Mouse (Mus musculus) lung, postnatal 10 days (tissue): ENCODE data around the gene N4bp2l1.
A peak's percentile ranks its signal among the peaks of the same experiment; 100 is the strongest.
"Not testable (repeated sequence)": the region's sequence is repeated elsewhere in the genome, so short reads cannot be mapped to it uniquely, and the experiment has no call there.

Source experiments
- DNase-seq: peaks from one replicate; pipeline ENCODE4 v3.0.0; 2021

The N4bp2l1 gene

DNA sequence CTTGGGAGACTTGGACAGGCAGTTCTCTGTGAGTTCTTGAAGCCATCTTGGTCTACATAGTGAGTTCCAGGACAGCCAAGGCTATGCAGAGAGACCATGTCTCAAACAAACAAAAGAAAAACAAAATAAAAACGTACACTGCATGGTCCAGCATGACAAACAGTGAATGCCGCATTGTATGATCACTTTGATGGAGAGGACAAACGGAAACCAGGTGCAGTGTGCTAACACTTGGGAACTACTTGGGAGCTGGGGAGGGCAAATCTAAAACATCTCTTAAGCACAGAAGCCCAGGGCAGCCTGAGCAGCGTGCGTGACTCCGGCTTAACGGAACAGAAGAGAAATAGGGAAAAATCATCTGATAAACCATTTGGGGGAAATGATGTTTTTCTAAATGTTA, at the start of gene N4bp2l1:
TSS of gene N4bp2l1 (minus strand) at position 101 of the 400 bp plus-strand sequence.
- DNase-seq, result no peak

- DNase-seq, result no peak
Observed at GRCm38 (mm10) chr5:150644926-150645325, 47.9 kb upstream of the N4bp2l1 start.

DNA sequence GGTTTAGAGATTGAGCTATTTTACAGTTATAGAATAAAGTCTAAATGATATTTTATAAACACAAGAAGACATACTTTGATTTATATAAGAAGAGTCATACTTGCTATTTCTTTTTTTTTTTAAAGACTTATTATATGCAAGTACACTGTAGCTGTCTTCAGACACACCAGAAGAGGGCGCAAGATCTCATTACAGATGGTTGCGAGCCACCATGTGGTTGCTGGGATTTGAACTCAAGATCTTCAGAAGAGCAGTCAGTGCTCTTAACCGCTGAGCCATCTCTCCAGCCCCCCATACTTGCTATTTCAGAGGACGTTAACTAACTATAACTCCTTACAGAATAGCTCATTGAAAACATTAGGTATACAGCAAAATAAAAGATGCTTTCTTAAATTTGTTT, 46.4 kb upstream of the N4bp2l1 start:
- DNase-seq, result not testable (repeated sequence)

DNA sequence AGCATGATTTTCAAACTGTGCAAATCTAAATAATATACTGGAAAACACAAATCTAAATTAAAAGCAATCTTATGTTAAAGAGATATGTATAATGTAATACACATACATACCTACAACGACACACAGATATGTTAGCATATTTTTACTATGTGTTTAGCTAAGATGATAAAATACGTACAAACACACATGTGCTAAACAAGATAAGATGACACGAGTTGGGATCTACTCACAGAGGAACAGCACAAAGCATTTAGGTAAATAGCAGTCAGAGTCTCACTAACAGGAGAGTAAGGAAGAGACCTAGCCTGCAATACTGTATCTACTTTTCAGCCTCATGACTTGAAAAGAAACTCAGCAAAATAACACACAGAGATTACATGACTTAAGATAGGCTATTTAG, 44.5 kb upstream of the N4bp2l1 start:
- no peak for DNase-seq

DNA sequence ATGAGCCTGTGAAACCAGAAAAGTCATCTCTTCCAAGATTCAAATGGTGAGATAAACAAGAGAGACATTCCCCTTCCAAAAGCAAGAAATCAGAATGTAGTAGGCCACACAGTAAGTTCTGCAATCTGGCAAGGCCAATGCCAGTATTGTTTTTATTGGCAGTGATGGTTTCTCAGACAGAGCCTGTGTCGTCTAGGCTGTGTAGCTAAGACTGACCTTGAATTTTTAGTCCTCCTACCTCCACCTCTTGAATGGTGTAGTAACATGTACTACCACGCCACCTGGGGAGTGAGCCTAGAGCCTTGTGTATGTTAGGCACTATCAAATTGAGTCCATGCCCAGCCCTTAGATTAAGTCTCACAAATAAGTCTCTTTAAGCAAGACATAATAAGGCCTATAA, 32.7 kb upstream of the N4bp2l1 start:
- DNase-seq, result no peak

DNA sequence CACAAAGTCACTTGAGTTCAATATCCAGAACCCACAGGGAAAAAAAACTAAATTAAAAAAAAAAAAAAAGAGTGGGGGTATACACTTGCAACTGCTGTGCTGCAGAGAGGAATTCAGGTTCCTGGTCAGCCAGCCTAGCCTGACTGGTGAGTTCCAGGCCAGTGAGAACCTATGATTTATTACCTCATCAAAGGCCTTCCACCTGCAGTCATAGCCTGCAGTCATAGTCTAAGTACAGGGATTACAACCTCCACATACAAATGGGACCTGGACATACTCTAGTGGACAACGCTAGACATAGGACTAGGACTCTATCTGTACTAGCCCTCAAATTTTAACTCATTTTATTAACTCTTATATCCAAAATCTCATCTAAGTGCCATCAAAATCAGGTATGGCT, 32.3 kb upstream of the N4bp2l1 start:
- no peak for DNase-seq

GRCm38 (mm10) chr5:150625528-150625927, 28.5 kb upstream of the N4bp2l1 start:
- DNase-seq, result no peak

- DNase-seq, result peak; percentile 18
Observed at GRCm38 (mm10) chr5:150622792-150623191, 25.8 kb upstream of the N4bp2l1 start.

GRCm38 (mm10) chr5:150621592-150621991, 24.6 kb upstream of the N4bp2l1 start:
- DNase-seq, result no peak

GRCm38 (mm10) chr5:150620588-150621135, 23.7 kb upstream of the N4bp2l1 start:
- no peak for DNase-seq

DNA sequence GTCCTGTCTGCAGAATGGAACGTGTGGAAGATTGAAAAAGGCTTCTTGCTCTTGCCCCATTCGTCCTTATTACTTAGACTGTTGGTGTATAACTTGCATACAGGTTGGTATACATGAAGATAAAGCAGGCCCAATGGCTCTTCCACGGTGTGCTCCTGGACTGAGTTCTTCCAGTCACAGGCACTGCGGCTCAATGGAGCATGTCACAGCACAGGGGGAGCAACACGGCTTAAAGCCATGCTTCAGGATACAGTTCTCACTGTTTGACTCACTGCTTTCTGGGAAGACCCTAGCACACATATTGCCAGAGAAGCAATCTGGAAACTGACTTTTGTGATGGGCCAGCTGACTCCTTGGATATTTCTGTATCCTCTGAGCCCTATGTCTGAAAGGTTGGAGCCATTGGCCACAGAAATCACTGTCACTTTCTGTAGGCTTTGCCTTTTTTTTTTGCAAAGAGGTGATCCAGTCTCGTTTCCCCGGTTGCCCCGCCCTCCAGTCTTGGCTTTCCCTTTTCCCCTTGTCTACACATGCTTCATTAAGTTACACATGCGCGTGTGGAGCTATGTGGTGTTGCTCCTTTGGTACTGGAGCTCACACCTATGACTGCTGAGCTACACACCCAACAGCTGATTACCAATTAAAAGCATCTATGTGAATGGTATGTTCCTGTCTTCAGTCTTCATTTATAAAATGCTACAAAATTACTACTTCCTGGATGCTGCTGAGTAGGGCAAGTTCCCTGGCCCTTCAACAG, 21.8 kb upstream of the N4bp2l1 start:
- no peak for DNase-seq

GRCm38 (mm10) chr5:150616731-150617130, 19.7 kb upstream of the N4bp2l1 start:
- DNase-seq, result no peak

- DNase-seq, result no peak
Observed at GRCm38 (mm10) chr5:150616216-150616615, 19.2 kb upstream of the N4bp2l1 start.

DNA sequence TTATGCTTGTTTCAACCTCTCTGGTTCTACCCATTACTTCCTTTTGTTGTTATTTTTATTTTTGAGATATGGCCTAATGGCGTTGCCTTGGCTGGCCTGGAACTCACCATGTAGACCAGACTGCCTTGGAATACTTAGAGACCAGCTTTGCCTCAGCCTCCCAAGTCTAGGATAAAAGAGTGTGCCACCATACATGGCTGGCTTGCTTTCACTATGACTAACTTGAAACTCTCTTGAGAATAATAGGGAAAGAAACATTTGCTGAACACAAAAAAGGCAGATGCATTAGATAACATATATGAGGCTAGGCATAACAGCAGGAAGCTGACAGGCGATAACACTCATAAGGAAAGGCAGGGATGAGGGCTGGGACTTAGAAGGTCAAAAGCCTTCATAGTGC, 17.1 kb upstream of the N4bp2l1 start:
- no peak for DNase-seq

- DNase-seq, result peak; percentile 13
Observed at GRCm38 (mm10) chr5:150611697-150612096, 14.7 kb upstream of the N4bp2l1 start.

- DNase-seq, result no peak
Observed at GRCm38 (mm10) chr5:150611136-150611535, 14.1 kb upstream of the N4bp2l1 start.

DNA sequence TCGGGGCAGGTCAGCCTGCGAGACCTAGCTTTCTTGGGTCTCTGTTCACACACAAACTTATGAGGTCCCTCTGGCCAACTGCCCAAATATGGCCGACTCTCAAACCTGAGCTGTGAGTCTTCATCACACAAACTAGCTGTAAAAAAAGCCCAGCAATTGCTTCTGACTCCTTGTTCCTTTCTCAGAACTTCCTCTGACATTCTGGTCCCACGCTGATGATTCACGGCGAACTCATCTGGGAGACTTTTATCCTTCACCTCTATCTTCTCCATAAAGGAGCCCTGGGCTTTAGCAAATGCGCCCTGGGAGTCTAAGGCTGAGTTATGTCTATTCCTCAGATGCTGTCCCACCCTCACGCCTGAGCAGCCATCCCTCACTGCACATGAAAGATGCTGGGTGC, 10.6 kb upstream of the N4bp2l1 start:
- DNase-seq, result no peak

DNA sequence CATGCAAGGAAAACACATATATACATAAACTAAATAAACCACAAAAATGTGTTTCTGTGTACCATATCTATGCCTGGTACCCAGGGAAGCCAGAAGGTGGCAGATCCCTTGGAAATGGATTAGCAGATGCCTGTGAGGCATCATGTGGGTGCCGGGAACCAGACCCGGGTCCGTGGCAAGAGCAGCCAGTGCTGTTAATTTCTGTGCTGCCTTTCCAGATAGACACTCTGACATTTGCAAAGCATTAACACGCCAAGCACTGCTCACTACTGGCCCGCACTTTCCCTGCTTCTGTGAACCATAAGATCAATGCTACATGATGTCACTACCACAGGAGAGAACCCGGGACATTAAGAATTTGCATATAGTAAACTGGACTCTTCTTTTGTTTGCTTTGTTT, 9.1 kb upstream of the N4bp2l1 start:
- DNase-seq, result no peak

DNA sequence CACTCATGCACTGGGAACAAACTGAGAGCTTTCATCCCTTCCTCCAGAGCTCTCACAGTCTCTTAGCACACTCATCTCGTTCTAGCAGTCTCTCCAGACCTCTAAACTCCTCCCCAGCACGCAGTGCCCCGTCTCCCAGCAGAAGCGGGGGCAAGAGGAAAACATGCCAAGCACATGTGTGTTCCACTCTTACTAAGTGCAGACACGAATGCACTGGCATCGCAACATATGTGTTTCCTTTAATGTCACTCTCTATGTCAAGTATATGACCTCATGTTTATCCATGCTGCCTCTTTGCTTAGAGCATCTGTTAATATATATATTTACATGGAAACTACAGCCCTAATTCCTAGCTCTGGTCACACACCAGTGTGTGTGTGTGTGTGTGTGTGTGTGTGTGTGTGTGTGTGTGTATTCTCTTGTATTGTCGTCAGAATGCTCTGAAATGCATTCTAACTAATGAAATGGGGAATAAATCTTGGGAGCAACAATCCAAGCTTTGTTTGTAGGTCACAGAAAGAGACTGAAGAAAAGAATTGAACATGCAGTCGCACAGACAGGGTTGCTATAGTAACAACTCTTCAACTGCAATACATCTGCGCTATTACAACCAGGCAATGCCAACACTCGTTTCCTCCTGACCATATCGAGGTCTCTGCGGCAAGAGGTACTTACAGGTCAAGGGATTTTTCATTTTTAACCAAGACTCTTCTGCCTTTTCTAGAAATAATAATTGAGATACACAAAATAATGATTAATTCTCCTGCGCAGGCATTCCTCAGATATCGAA, 4.6 kb upstream of the N4bp2l1 start:
- no peak for DNase-seq

DNA sequence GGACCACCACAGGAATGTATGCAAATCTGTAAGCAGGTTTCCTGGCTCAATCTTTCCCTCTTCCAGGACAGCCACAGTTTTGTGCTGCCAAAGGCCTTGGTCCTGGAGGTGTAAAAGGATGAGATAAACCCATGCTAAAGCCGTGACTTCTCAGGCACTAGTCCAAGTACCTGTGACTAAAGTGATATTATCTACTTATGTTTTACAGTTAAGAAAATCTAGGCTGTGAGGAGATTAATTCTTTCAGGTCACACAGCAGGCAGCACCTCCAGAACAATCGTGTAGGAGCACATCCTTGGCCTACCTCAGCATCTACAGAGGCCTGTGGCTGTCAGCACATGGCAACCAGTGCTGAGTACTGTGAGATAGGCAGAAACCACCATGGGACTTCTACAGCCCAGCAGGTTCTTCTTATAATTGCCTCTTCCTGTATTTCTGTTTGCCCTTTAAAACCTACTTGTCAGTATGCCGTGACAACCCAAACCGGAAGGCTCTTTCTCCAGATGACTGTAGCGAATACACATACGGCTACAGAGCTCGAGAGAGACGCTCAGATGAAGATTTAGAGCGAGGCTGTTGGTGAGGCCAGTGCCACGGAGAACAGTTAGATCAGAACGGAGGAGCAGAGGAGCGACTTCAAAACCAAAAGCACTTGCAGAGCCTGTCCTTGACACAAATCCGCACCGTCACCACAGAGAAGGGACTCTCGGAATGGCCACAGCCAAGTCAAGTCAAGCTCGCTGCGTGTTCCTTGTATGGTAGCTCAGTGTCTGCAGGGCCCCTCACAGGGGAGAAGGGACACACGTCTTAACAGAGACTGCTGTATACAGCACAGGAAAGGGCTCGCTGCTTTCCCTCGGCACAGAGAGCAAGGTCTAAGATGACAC, 3.8 kb upstream of the N4bp2l1 start:
- DNase-seq, result peak; percentile 13

DNA sequence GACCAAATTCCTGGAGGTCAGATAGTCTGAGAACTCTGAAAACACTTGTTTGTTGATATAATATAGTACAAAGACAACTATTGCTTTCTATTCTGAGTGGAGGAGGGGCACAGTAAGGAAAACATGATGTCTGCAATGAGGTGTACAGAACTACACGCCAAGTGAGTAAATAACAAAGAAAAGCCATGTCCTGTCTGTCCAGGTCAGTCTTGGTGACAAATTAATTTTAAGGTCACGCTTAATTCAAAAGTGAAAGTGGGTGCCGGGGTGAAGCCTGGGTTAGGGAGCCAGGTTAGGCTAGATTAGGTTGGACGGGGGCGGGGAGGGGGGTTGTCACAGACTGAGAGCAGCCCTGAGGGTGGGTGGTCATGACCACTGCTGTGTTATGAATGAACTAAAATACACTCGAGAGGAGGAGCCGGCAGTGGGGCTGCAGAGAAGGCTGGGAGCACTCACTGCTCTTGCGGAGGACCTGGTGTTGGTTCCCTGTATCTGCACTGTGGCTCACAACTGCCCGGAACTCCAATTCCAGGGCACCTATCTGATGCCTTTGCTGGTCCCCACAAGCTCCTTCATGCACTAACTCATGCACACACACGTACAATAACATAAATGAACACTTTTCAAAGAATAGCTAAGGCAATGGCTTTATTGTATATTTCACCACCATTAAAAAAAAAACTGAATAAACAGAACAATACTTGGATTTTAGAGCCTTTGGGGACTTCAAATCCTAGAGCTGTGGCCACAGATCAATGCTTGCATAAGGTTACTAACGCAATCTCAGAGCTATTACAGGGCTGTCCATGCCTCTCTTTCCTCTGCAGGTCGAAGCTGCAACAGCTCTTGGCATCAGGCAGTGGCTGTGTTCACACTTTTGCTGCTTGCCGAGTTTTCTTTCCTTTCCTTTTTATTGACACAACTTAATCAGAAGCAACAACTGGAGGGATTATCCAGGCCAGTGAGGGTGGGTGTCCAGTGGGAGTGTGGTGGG, 2.6 kb upstream of the N4bp2l1 start:
- DNase-seq, result no peak
